Mouse (Mus musculus): ENCODE results near the gene Liph. TPM values are rescaled to one million over a fixed set of nuclear protein-coding genes. Genes with fewer than 3 reads are reported as not detected.

Liph gene
- polyA plus RNA-seq, 1 experiment from 2014 or later: 48.8 TPM

DNA sequence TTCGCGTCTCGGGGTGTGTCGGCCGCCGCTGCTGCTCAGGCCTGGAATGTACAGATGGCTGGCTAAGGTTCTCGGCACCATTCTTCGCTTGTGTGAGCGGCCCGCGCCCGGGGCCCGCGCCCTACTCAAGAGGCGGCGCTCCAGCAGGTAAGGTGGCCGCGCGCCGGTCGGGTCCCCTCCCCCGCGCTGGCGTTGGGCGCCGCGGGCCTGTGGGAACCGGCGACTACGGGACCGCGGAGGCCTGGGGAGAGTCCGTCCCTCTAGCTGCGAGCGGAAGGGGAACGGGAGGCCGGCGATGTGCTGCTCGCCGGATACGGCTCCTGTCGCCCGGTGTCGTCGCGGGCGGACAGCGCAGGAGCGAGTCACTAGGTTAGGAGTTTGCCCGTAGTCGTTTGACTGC is 14.1 kb upstream of the Liph start:
- Histone ChIP-seq H3K4me1 (replicated peaks; ENCODE audit: control insufficient read depth, insufficient read depth, low read length) (no peaks in the 10 kb centered on the region), H3K4me3 (ENCODE audit: low read depth, low read length) (peak overlapping the region; percentile 98), H3K9ac (ENCODE audit: low read depth, low read length) (peak overlapping the region; percentile 93), H3K9me3 (ENCODE audit: control insufficient read depth) (no peaks in the 10 kb centered on the region), H3K4me2 (replicated peaks; ENCODE audit: low read depth) (peak overlapping the region; percentile 77), H3K36me3 (ENCODE audit: control insufficient read depth, insufficient read depth) (no peaks in the 10 kb centered on the region), H3K27ac (ENCODE audit: low read depth, low read length) (peak overlapping the region; percentile 93), H3K27me3 (replicated peaks; ENCODE audit: control insufficient read depth, insufficient read depth, low read length) (no peaks in the 10 kb centered on the region)
- WGBS: under 1% methylated on average over 47 of the region's 51 CpGs
- TF ChIP-seq CTCF (IDR thresholded peaks at IDR 0.05; ENCODE audit: low read depth): peak; percentile 31; the same call in 1 of the 2 replicates
- ATAC-seq: peak; percentile 74

DNA sequence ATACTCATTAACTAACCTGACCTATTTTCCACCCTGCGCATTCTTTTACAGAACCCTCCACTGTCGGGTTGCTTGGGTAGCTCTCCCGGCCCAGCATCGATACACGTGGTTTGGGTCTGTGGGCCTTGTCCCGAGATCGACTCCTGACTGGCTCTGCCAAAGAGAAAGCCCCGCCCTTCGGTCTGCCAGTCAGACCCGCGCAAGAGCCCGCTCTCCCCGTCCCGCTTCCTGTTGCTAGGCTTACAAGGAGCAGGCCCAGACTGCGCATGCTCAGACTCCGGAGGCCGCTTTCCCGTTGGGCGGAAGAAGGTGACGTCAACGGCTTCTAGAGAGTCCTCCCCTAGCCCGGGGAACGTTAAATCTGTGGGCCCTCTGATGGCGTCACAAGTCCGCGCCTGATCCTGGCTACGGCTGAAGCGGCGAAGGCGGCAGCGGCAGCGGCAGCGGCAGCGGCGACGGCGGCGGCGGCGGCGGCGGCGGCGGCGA is 13.7 kb upstream of the Liph start, which contains the start of gene Senp2:
Senp2 (plus strand) TSS at position 386 of the 486 bp plus-strand sequence.
- peak; percentile 98 for ATAC-seq
- Histone ChIP-seq H3K9me3 (ENCODE audit: control insufficient read depth) (no peaks in the 10 kb centered on the region), H3K27me3 (replicated peaks; ENCODE audit: control insufficient read depth, insufficient read depth, low read length) (no peaks in the 10 kb centered on the region), H3K36me3 (ENCODE audit: control insufficient read depth, insufficient read depth) (no peaks in the 10 kb centered on the region), H3K27ac (ENCODE audit: low read depth, low read length) (peak within 1 kb of the TSS; percentile 93), H3K4me1 (replicated peaks; ENCODE audit: control insufficient read depth, insufficient read depth, low read length) (no peaks in the 10 kb centered on the region), H3K4me3 (ENCODE audit: low read depth, low read length) (peak within 1 kb of the TSS; percentile 98), H3K4me2 (replicated peaks; ENCODE audit: low read depth) (peak within 1 kb of the TSS; percentile 77), H3K9ac (ENCODE audit: low read depth, low read length) (peak within 1 kb of the TSS; percentile 93)
- TF ChIP-seq CTCF (IDR thresholded peaks at IDR 0.05; ENCODE audit: low read depth): no peak
- under 1% methylated on average over 33 of the region's 45 CpGs for WGBS

DNA sequence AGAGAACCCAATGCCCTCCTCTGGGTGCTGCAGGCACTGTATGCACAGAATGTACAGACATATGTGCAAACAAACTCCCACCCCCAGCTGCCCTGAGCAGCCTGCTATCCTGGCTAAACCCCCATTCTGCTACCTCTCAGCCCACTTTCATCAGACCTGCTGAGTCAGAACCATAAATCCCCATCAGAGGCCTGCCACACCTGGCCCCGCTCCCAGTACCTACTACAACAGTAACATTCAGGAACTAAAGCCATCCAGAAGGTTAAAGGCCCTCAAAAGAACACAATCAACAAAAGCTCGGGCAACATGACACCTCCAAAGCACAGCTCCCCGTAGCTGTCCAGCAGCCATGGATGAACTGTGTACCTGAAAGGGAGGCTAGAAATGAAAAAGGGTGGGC is 6.1 kb upstream of the Liph start:
- no peaks in the 10 kb centered on the region for H3K36me3 ChIP-seq (ENCODE audit: control insufficient read depth, insufficient read depth)
- peak overlapping the region; percentile 41; the same call in 1 of the 2 replicates for H3K27ac ChIP-seq (ENCODE audit: low read depth, low read length)
- TF ChIP-seq CTCF (IDR thresholded peaks at IDR 0.05; ENCODE audit: low read depth): no peak
- peak; percentile 48 for ATAC-seq
- H3K4me2 ChIP-seq (replicated peaks; ENCODE audit: low read depth): no peak overlapping the region
- H3K4me3 ChIP-seq (ENCODE audit: low read depth, low read length): no peak overlapping the region
- H3K9ac ChIP-seq (ENCODE audit: low read depth, low read length): no peak overlapping the region
- 0 out of 2 replicates have a peak, but pooled peaks cover 5% of the 10 kb centered on the region for H3K4me1 ChIP-seq (replicated peaks; ENCODE audit: control insufficient read depth, insufficient read depth, low read length)
- 33% methylated on average over 3 of the region's 3 CpGs for whole genome bisulfite sequencing
- H3K9me3 ChIP-seq (ENCODE audit: control insufficient read depth): no peaks in the 10 kb centered on the region
- H3K27me3 ChIP-seq (replicated peaks; ENCODE audit: control insufficient read depth, insufficient read depth, low read length): no peaks in the 10 kb centered on the region

GRCm38 (mm10) chr16:22001172-22001571 is 5.7 kb upstream of the Liph start:
- H3K27ac ChIP-seq (ENCODE audit: low read depth, low read length): 0 out of 2 replicates have a peak overlapping the region, but pooled peaks have one; percentile 41
- no peak overlapping the region for H3K4me3 ChIP-seq (ENCODE audit: low read depth, low read length)
- no peaks in the 10 kb centered on the region for H3K36me3 ChIP-seq (ENCODE audit: control insufficient read depth, insufficient read depth)
- H3K4me2 ChIP-seq (replicated peaks; ENCODE audit: low read depth): no peak overlapping the region
- no peaks in the 10 kb centered on the region for H3K9me3 ChIP-seq (ENCODE audit: control insufficient read depth)
- no peak for ATAC-seq
- TF ChIP-seq CTCF (IDR thresholded peaks at IDR 0.05; ENCODE audit: low read depth): peak; percentile 58
- WGBS: 58% methylated on average over 4 of the region's 4 CpGs
- 0 out of 2 replicates have a peak, but pooled peaks cover 5% of the 10 kb centered on the region for H3K4me1 ChIP-seq (replicated peaks; ENCODE audit: control insufficient read depth, insufficient read depth, low read length)
- H3K9ac ChIP-seq (ENCODE audit: low read depth, low read length): no peak overlapping the region
- no peaks in the 10 kb centered on the region for H3K27me3 ChIP-seq (replicated peaks; ENCODE audit: control insufficient read depth, insufficient read depth, low read length)

GRCm38 (mm10) chr16:21999941-22000690 is 4.7 kb upstream of the Liph start:
- Histone ChIP-seq H3K9me3 (ENCODE audit: control insufficient read depth) (no peaks in the 10 kb centered on the region), H3K27ac (ENCODE audit: low read depth, low read length) (no peak overlapping the region), H3K4me3 (ENCODE audit: low read depth, low read length) (no peak overlapping the region), H3K36me3 (ENCODE audit: control insufficient read depth, insufficient read depth) (no peaks in the 10 kb centered on the region), H3K27me3 (replicated peaks; ENCODE audit: control insufficient read depth, insufficient read depth, low read length) (no peaks in the 10 kb centered on the region), H3K4me2 (replicated peaks; ENCODE audit: low read depth) (no peak overlapping the region), H3K4me1 (replicated peaks; ENCODE audit: control insufficient read depth, insufficient read depth, low read length) (0 out of 2 replicates have a peak, but pooled peaks cover 5% of the 10 kb centered on the region), H3K9ac (ENCODE audit: low read depth, low read length) (no peak overlapping the region)
- WGBS: 75% methylated on average over 4 of the region's 4 CpGs
- TF ChIP-seq CTCF (IDR thresholded peaks at IDR 0.05; ENCODE audit: low read depth): no peak
- no peak for ATAC-seq

- H3K4me3 ChIP-seq (ENCODE audit: low read depth, low read length): no peak overlapping the region
- H3K9me3 ChIP-seq (ENCODE audit: control insufficient read depth): no peaks in the 10 kb centered on the region
- TF ChIP-seq CTCF (IDR thresholded peaks at IDR 0.05; ENCODE audit: low read depth): no peak
- H3K4me1 ChIP-seq (replicated peaks; ENCODE audit: control insufficient read depth, insufficient read depth, low read length): 0 out of 2 replicates have a peak, but pooled peaks cover 5% of the 10 kb centered on the region
- H3K27me3 ChIP-seq (replicated peaks; ENCODE audit: control insufficient read depth, insufficient read depth, low read length): no peaks in the 10 kb centered on the region
- ATAC-seq: peak; percentile 36
- peak overlapping the region; percentile 86 for H3K27ac ChIP-seq (ENCODE audit: low read depth, low read length)
- no peak overlapping the region for H3K9ac ChIP-seq (ENCODE audit: low read depth, low read length)
- WGBS: 37% methylated on average over 5 of the region's 5 CpGs
- no peaks in the 10 kb centered on the region for H3K36me3 ChIP-seq (ENCODE audit: control insufficient read depth, insufficient read depth)
- no peak overlapping the region for H3K4me2 ChIP-seq (replicated peaks; ENCODE audit: low read depth)
Observed at GRCm38 (mm10) chr16:21998061-21998460, 2.6 kb upstream of the Liph start.

Data from intestine, postnatal 0 days (tissue).